Mouse (Mus musculus): ENCODE data around the gene Acoxl. TPM values are rescaled to one million over a fixed set of nuclear protein-coding genes. Genes with fewer than 3 reads are reported as not detected.

The Acoxl gene
- polyA plus RNA-seq, 1 experiment from 2014 or later: 1.6 TPM

- ATAC-seq (ENCODE audit: low FRiP score, low TSS enrichment): no peak
- Histone ChIP-seq H3K27me3 (ENCODE audit: control insufficient read depth, insufficient read depth, low read length) (peaks cover 30% of the 10 kb centered on the region), H3K4me1 (ENCODE audit: control insufficient read depth, insufficient read depth, low read length) (no peaks in the 10 kb centered on the region), H3K27ac (ENCODE audit: low read depth, low read length) (no peak overlapping the region), H3K9me3 (ENCODE audit: control insufficient read depth, low read length) (no peaks in the 10 kb centered on the region), H3K4me2 (replicated peaks; ENCODE audit: low read depth, low read length) (no peak overlapping the region), H3K9ac (ENCODE audit: low read depth, low read length) (no peak overlapping the region), H3K36me3 (ENCODE audit: control insufficient read depth, insufficient read depth, low read length) (no peaks in the 10 kb centered on the region), H3K4me3 (ENCODE audit: low read length) (no peak overlapping the region)
- WGBS: 79% methylated on average over 1 of the region's 1 CpGs
Measured at GRCm38 (mm10) chr2:127841402-127841801, 2.7 kb downstream of the Acoxl start.

GRCm38 (mm10) chr2:127842421-127842820, 3.7 kb downstream of the Acoxl start:
- no peak overlapping the region for H3K27ac ChIP-seq (ENCODE audit: low read depth, low read length)
- no peaks in the 10 kb centered on the region for H3K36me3 ChIP-seq (ENCODE audit: control insufficient read depth, insufficient read depth, low read length)
- no peak for ATAC-seq (ENCODE audit: low FRiP score, low TSS enrichment)
- H3K4me2 ChIP-seq (replicated peaks; ENCODE audit: low read depth, low read length): no peak overlapping the region
- no peak overlapping the region for H3K9ac ChIP-seq (ENCODE audit: low read depth, low read length)
- H3K27me3 ChIP-seq (ENCODE audit: control insufficient read depth, insufficient read depth, low read length): peaks cover 30% of the 10 kb centered on the region
- no peaks in the 10 kb centered on the region for H3K4me1 ChIP-seq (ENCODE audit: control insufficient read depth, insufficient read depth, low read length)
- no peak overlapping the region for H3K4me3 ChIP-seq (ENCODE audit: low read length)
- H3K9me3 ChIP-seq (ENCODE audit: control insufficient read depth, low read length): no peaks in the 10 kb centered on the region
- WGBS: 76% methylated on average over 3 of the region's 3 CpGs

- H3K9me3 ChIP-seq (ENCODE audit: control insufficient read depth, low read length): no peaks in the 10 kb centered on the region
- no peak overlapping the region for H3K27ac ChIP-seq (ENCODE audit: low read depth, low read length)
- WGBS: 67% methylated on average over 7 of the region's 7 CpGs
- no peak overlapping the region for H3K9ac ChIP-seq (ENCODE audit: low read depth, low read length)
- no peak overlapping the region for H3K4me3 ChIP-seq (ENCODE audit: low read length)
- H3K36me3 ChIP-seq (ENCODE audit: control insufficient read depth, insufficient read depth, low read length): no peaks in the 10 kb centered on the region
- no peak overlapping the region for H3K4me2 ChIP-seq (replicated peaks; ENCODE audit: low read depth, low read length)
- peaks cover 8% of the 10 kb centered on the region; the same call in 1 of the 2 replicates for H3K27me3 ChIP-seq (ENCODE audit: control insufficient read depth, insufficient read depth, low read length)
- no peak for ATAC-seq (ENCODE audit: low FRiP score, low TSS enrichment)
- no peaks in the 10 kb centered on the region for H3K4me1 ChIP-seq (ENCODE audit: control insufficient read depth, insufficient read depth, low read length)
Measured at GRCm38 (mm10) chr2:127845346-127845982, 6.8 kb downstream of the Acoxl start.

GRCm38 (mm10) chr2:127846008-127846407, 7.3 kb downstream of the Acoxl start:
- no peaks in the 10 kb centered on the region for H3K9me3 ChIP-seq (ENCODE audit: control insufficient read depth, low read length)
- H3K27me3 ChIP-seq (ENCODE audit: control insufficient read depth, insufficient read depth, low read length): peaks cover 3% of the 10 kb centered on the region; the same call in 1 of the 2 replicates
- no peak overlapping the region for H3K4me3 ChIP-seq (ENCODE audit: low read length)
- H3K27ac ChIP-seq (ENCODE audit: low read depth, low read length): no peak overlapping the region
- no peaks in the 10 kb centered on the region for H3K4me1 ChIP-seq (ENCODE audit: control insufficient read depth, insufficient read depth, low read length)
- no peak overlapping the region for H3K9ac ChIP-seq (ENCODE audit: low read depth, low read length)
- H3K4me2 ChIP-seq (replicated peaks; ENCODE audit: low read depth, low read length): no peak overlapping the region
- no peaks in the 10 kb centered on the region for H3K36me3 ChIP-seq (ENCODE audit: control insufficient read depth, insufficient read depth, low read length)
- ATAC-seq (ENCODE audit: low FRiP score, low TSS enrichment): no peak

- no peak overlapping the region for H3K4me2 ChIP-seq (replicated peaks; ENCODE audit: low read depth, low read length)
- no peaks in the 10 kb centered on the region for H3K36me3 ChIP-seq (ENCODE audit: control insufficient read depth, insufficient read depth, low read length)
- H3K27ac ChIP-seq (ENCODE audit: low read depth, low read length): no peak overlapping the region
- H3K4me3 ChIP-seq (ENCODE audit: low read length): no peak overlapping the region
- no peak for ATAC-seq (ENCODE audit: low FRiP score, low TSS enrichment)
- WGBS: 45% methylated on average over 1 of the region's 1 CpGs
- no peaks in the 10 kb centered on the region for H3K9me3 ChIP-seq (ENCODE audit: control insufficient read depth, low read length)
- no peak overlapping the region for H3K9ac ChIP-seq (ENCODE audit: low read depth, low read length)
- peaks cover 2% of the 10 kb centered on the region; the same call in 1 of the 2 replicates for H3K27me3 ChIP-seq (ENCODE audit: control insufficient read depth, insufficient read depth, low read length)
- H3K4me1 ChIP-seq (ENCODE audit: control insufficient read depth, insufficient read depth, low read length): no peaks in the 10 kb centered on the region
Measured at GRCm38 (mm10) chr2:127846571-127846970, 7.9 kb downstream of the Acoxl start.

- H3K9me3 ChIP-seq (ENCODE audit: control insufficient read depth, low read length): no peaks in the 10 kb centered on the region
- H3K4me3 ChIP-seq (ENCODE audit: low read length): no peak overlapping the region
- no peak for ATAC-seq (ENCODE audit: low FRiP score, low TSS enrichment)
- H3K36me3 ChIP-seq (ENCODE audit: control insufficient read depth, insufficient read depth, low read length): no peaks in the 10 kb centered on the region
- H3K9ac ChIP-seq (ENCODE audit: low read depth, low read length): no peak overlapping the region
- no peak overlapping the region for H3K27ac ChIP-seq (ENCODE audit: low read depth, low read length)
- H3K27me3 ChIP-seq (ENCODE audit: control insufficient read depth, insufficient read depth, low read length): no peaks in the 10 kb centered on the region
- no peak overlapping the region for H3K4me2 ChIP-seq (replicated peaks; ENCODE audit: low read depth, low read length)
- WGBS: 77% methylated on average over 2 of the region's 2 CpGs
- no peaks in the 10 kb centered on the region for H3K4me1 ChIP-seq (ENCODE audit: control insufficient read depth, insufficient read depth, low read length)
Measured at GRCm38 (mm10) chr2:127850371-127850770, 11.7 kb downstream of the Acoxl start.

GRCm38 (mm10) chr2:127854332-127854991, 15.8 kb downstream of the Acoxl start:
- H3K36me3 ChIP-seq (ENCODE audit: control insufficient read depth, insufficient read depth, low read length): no peaks in the 10 kb centered on the region
- no peak; the same call in 1 of the 2 replicates for ATAC-seq (ENCODE audit: low FRiP score, low TSS enrichment)
- 67% methylated on average over 4 of the region's 4 CpGs for WGBS
- no peak overlapping the region for H3K4me3 ChIP-seq (ENCODE audit: low read length)
- no peak overlapping the region for H3K4me2 ChIP-seq (replicated peaks; ENCODE audit: low read depth, low read length)
- H3K27me3 ChIP-seq (ENCODE audit: control insufficient read depth, insufficient read depth, low read length): no peaks in the 10 kb centered on the region
- no peaks in the 10 kb centered on the region for H3K4me1 ChIP-seq (ENCODE audit: control insufficient read depth, insufficient read depth, low read length)
- H3K9ac ChIP-seq (ENCODE audit: low read depth, low read length): no peak overlapping the region
- H3K27ac ChIP-seq (ENCODE audit: low read depth, low read length): no peak overlapping the region
- H3K9me3 ChIP-seq (ENCODE audit: control insufficient read depth, low read length): no peaks in the 10 kb centered on the region

GRCm38 (mm10) chr2:127864381-127864780, 25.7 kb downstream of the Acoxl start:
- Histone ChIP-seq H3K9me3 (ENCODE audit: control insufficient read depth, low read length) (no peaks in the 10 kb centered on the region), H3K4me2 (replicated peaks; ENCODE audit: low read depth, low read length) (no peak overlapping the region)
- WGBS: 82% methylated on average over 4 of the region's 4 CpGs

GRCm38 (mm10) chr2:127881063-127881462, 42.4 kb downstream of the Acoxl start:
- 84% methylated on average over 5 of the region's 5 CpGs for WGBS
- Histone ChIP-seq H3K4me3 (ENCODE audit: low read length) (no peak overlapping the region), H3K27me3 (ENCODE audit: control insufficient read depth, insufficient read depth, low read length) (no peaks in the 10 kb centered on the region)

More at GRCm38 (mm10) chr2:127864381-127864780, 25.7 kb downstream of the Acoxl start:
- no peaks in the 10 kb centered on the region for H3K27me3 ChIP-seq (ENCODE audit: control insufficient read depth, insufficient read depth, low read length)
- no peak overlapping the region for H3K4me3 ChIP-seq (ENCODE audit: low read length)
- ATAC-seq (ENCODE audit: low FRiP score, low TSS enrichment): no peak
- H3K4me1 ChIP-seq (ENCODE audit: control insufficient read depth, insufficient read depth, low read length): no peaks in the 10 kb centered on the region
- H3K9ac ChIP-seq (ENCODE audit: low read depth, low read length): no peak overlapping the region
- no peak overlapping the region for H3K27ac ChIP-seq (ENCODE audit: low read depth, low read length)
- no peaks in the 10 kb centered on the region for H3K36me3 ChIP-seq (ENCODE audit: control insufficient read depth, insufficient read depth, low read length)

More at GRCm38 (mm10) chr2:127881063-127881462, 42.4 kb downstream of the Acoxl start:
- Histone ChIP-seq H3K4me1 (ENCODE audit: control insufficient read depth, insufficient read depth, low read length) (no peaks in the 10 kb centered on the region), H3K9ac (ENCODE audit: low read depth, low read length) (no peak overlapping the region), H3K9me3 (ENCODE audit: control insufficient read depth, low read length) (no peaks in the 10 kb centered on the region), H3K27ac (ENCODE audit: low read depth, low read length) (no peak overlapping the region), H3K36me3 (ENCODE audit: control insufficient read depth, insufficient read depth, low read length) (no peaks in the 10 kb centered on the region), H3K4me2 (replicated peaks; ENCODE audit: low read depth, low read length) (no peak overlapping the region)
- ATAC-seq (ENCODE audit: low FRiP score, low TSS enrichment): no peak

Measured in kidney, embryonic 14.5 days (tissue).